Mouse (Mus musculus) spleen, adult 2 months (tissue): ENCODE measurements around the gene Rab3c.

Experiments used
- CTCF ChIP-seq: fragments of 200-500 bp; IDR thresholded peaks from 2 replicates; pipeline ENCODE4 v1.5.1; 2011; ENCODE audit warnings: mild to moderate bottlenecking, inconsistent platforms; ENCODE audit not compliant: insufficient read depth, insufficient read length, insufficient replicate concordance; ENCODE audit errors: extremely low read depth
- POLR2A ChIP-seq: fragments of 200-500 bp; IDR thresholded peaks from 2 replicates; pipeline ENCODE4 v1.6.1; 2011; ENCODE audit warnings: low read depth, low read length, inconsistent platforms

DNA sequence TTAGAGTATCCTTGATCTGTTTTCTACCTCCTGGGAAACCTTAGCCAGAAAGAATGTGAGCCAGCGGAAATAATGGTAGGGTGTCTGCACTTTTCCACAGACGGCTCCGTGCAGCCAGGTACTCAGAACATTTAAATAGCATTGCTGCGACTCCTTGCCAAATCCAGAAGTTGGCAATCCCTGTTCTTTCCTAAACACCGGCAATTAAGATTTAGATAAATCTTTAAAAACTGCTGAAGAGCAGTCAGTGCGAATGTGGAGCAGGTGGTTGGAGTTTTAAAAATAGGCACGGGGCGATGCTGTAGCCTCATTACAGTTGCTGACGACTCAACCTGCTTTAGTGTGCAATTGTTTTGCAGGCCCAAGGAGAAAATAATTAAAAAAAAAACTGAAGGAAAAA is 205.2 kb downstream of the Rab3c start:
- no peak for TF ChIP-seq CTCF
- no peak for TF ChIP-seq POLR2A
